Mouse (Mus musculus) midbrain, embryonic 12.5 days (tissue): ENCODE measurements around the gene Gnat1. TPM values are rescaled to one million over a fixed set of nuclear protein-coding genes. Genes with fewer than 3 reads are reported as not detected.

ENCODE experiments used
- ATAC-seq: fragments of 200-750 bp; cut with Nextera tagmentation; 2 replicates; pipeline ENCODE4 v1.8.0; 2017; ENCODE audit warnings: low read depth, moderate TSS enrichment, moderate library complexity; ENCODE audit not compliant: low FRiP score
- H3K27ac ChIP-seq: fragments of 300-500 bp; sonication (generic); replicated peaks from 2 replicates; pipeline ENCODE4 v1.5.1; 2016; ENCODE audit warnings: mild to moderate bottlenecking
- H3K27me3 ChIP-seq: fragments of 300-500 bp; sonication (generic); 2 replicates; pipeline ENCODE4 v1.6.1; 2016; ENCODE audit warnings: mild to moderate bottlenecking
- H3K36me3 ChIP-seq: fragments of 300-500 bp; sonication (generic); 2 replicates; pipeline ENCODE4 v1.6.1; 2016
- H3K4me1 ChIP-seq: fragments of 300-500 bp; sonication (generic); 2 replicates; pipeline ENCODE4 v1.6.1; 2016
- H3K4me2 ChIP-seq: fragments of 300-500 bp; sonication (generic); replicated peaks from 2 replicates; pipeline ENCODE4 v1.6.1; 2016; ENCODE audit warnings: mild to moderate bottlenecking, moderate library complexity
- H3K4me3 ChIP-seq: fragments of 300-500 bp; sonication (generic); 2 replicates; pipeline ENCODE4 v1.5.1; 2016; ENCODE audit warnings: mild to moderate bottlenecking
- H3K9ac ChIP-seq: fragments of 300-500 bp; sonication (generic); replicated peaks from 2 replicates; pipeline ENCODE4 v1.6.1; 2016; ENCODE audit warnings: mild to moderate bottlenecking, moderate library complexity
- H3K9me3 ChIP-seq: fragments of 300-500 bp; sonication (generic); 2 replicates; pipeline ENCODE4 v1.6.1; 2016; ENCODE audit warnings: mild to moderate bottlenecking
- WGBS: fragments of 180-500 bp; shearing (Covaris S2); methylation state at CpG from one replicate; pipeline ENCODE4 v1.1.7; 2016; 5-methylcytosine and 5-hydroxymethylcytosine counted together
- polyA plus RNA-seq: library from polyadenylated mRNA; unstranded; fragments of >200 nt; fragmentation: Nextera tagmentation; extraction: Ambion mirVana; gene quantifications from 2 replicates; pipeline ENCODE4 v1.2.1, GENCODE M21; 2016

The Gnat1 gene
- polyA plus RNA-seq, 1 experiment from 2014 or later, result 1.9 TPM

- H3K9ac ChIP-seq, result no peak overlapping the region; the same call in 1 of the 2 replicates
- 35% methylated on average over 12 of the region's 12 CpGs for WGBS
- no peaks in the 10 kb centered on the region for H3K36me3 ChIP-seq
- H3K4me1 ChIP-seq, result peaks cover 18% of the 10 kb centered on the region
- no peak overlapping the region for H3K4me2 ChIP-seq
- peak; percentile 83 for ATAC-seq
- no peaks in the 10 kb centered on the region for H3K27me3 ChIP-seq
- no peaks in the 10 kb centered on the region for H3K9me3 ChIP-seq
- peak overlapping the region; percentile 49; the same call in 1 of the 2 replicates for H3K27ac ChIP-seq
- H3K4me3 ChIP-seq, result no peak overlapping the region
These were observed 28.6 kb downstream of the Gnat1 start for GRCm38 (mm10) chr9:107650708-107651481.

DNA sequence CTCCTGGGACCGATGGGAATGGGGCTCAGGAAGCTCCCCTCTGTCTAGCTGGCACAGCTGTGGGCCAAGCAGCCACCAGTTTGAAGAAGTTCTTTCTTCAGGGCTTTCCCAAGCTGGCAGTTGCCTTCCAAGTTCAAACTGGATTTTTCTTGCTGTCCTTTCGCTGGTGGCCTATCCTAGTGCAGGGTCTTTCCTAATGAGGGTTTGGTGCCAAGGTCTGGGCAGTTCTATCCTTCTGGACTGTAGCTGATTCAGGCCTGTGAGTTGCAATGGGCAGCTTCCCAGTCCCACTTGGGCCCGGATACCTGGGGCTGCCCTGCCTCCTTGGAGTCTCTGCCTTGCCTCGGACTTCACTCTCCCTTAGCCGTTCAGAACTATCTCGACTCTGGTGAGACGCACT, 29.3 kb downstream of the Gnat1 start:
- no peak overlapping the region for H3K4me3 ChIP-seq
- peaks cover 21% of the 10 kb centered on the region for H3K4me1 ChIP-seq
- no peak overlapping the region for H3K9ac ChIP-seq
- H3K9me3 ChIP-seq, result no peaks in the 10 kb centered on the region
- H3K27me3 ChIP-seq, result no peaks in the 10 kb centered on the region
- H3K4me2 ChIP-seq, result no peak overlapping the region
- 74% methylated on average over 7 of the region's 7 CpGs for WGBS
- no peaks in the 10 kb centered on the region for H3K36me3 ChIP-seq
- no peak for ATAC-seq
- peak overlapping the region; percentile 25; the same call in 1 of the 2 replicates for H3K27ac ChIP-seq

- H3K9ac ChIP-seq, result no peak overlapping the region
- H3K27ac ChIP-seq, result no peak overlapping the region
- no peaks in the 10 kb centered on the region for H3K36me3 ChIP-seq
- no peak for ATAC-seq
- no peaks in the 10 kb centered on the region for H3K9me3 ChIP-seq
- no peak overlapping the region for H3K4me3 ChIP-seq
- H3K4me1 ChIP-seq, result peaks cover 29% of the 10 kb centered on the region
- H3K27me3 ChIP-seq, result no peaks in the 10 kb centered on the region
- no peak overlapping the region for H3K4me2 ChIP-seq
- 76% methylated on average over 3 of the region's 3 CpGs for WGBS
These were observed 30.7 kb downstream of the Gnat1 start for GRCm38 (mm10) chr9:107648767-107649166.

- no peaks in the 10 kb centered on the region for H3K27me3 ChIP-seq
- peaks cover 33% of the 10 kb centered on the region for H3K4me1 ChIP-seq
- no peak overlapping the region for H3K4me2 ChIP-seq
- no peaks in the 10 kb centered on the region for H3K9me3 ChIP-seq
- no peak overlapping the region for H3K27ac ChIP-seq
- H3K36me3 ChIP-seq, result no peaks in the 10 kb centered on the region
- ATAC-seq, result no peak
- 81% methylated on average over 6 of the region's 6 CpGs for WGBS
- H3K9ac ChIP-seq, result no peak overlapping the region
- H3K4me3 ChIP-seq, result no peak overlapping the region
These were observed 32.5 kb downstream of the Gnat1 start for GRCm38 (mm10) chr9:107646975-107647374.

GRCm38 (mm10) chr9:107645577-107645976, 33.9 kb downstream of the Gnat1 start:
- no peak overlapping the region for H3K4me3 ChIP-seq
- peaks cover 33% of the 10 kb centered on the region for H3K4me1 ChIP-seq
- 12% methylated on average over 5 of the region's 5 CpGs for WGBS
- no peak overlapping the region for H3K9ac ChIP-seq
- no peak overlapping the region for H3K27ac ChIP-seq
- ATAC-seq, result peak; percentile 69
- no peaks in the 10 kb centered on the region for H3K9me3 ChIP-seq
- no peaks in the 10 kb centered on the region for H3K27me3 ChIP-seq
- no peaks in the 10 kb centered on the region for H3K36me3 ChIP-seq
- H3K4me2 ChIP-seq, result no peak overlapping the region

- Histone ChIP-seq H3K4me1 (peaks cover 33% of the 10 kb centered on the region), H3K9ac (peak overlapping the region; percentile 17; the same call in 1 of the 2 replicates)
These were observed 34.4 kb downstream of the Gnat1 start for GRCm38 (mm10) chr9:107645153-107645510.

DNA sequence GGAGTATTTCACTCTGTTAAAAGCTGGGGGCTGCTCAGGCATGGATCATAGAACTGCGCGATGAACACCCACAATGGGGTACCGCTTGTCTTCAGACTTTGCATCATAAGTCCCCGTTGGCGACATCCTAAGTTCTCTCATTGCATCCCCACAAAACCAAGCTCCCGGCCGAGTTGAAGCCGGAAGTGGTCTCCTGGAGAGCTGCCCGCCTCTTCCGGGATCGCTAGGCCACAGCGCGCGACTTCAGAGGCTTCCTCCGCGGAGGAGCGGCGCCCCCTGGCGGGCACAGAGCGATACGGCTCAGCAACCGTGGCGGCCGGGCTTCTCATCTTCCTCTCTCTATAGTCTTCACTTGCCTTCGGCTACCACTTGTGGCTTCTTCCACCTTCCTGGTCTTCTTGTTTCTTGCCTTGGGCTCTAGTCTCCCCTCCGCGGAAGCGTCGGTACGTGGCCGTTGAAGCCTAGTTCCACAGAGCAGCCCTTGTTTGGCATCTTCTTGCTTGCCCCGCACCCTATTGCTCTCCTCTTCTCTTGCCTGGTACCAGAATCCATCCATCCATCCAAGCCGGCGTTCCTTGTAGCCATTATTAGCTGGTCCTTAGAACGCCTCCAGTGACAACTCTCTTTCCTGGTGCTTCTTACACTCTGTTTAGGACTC, 34.9 kb downstream of the Gnat1 start:
- peaks cover 35% of the 10 kb centered on the region for H3K4me1 ChIP-seq
- H3K9ac ChIP-seq, result peak overlapping the region; percentile 17
- no peaks in the 10 kb centered on the region for H3K27me3 ChIP-seq
- H3K27ac ChIP-seq, result peak overlapping the region; percentile 63
- no peaks in the 10 kb centered on the region for H3K9me3 ChIP-seq
- 5% methylated on average over 35 of the region's 35 CpGs for WGBS
- no peaks in the 10 kb centered on the region for H3K36me3 ChIP-seq
- ATAC-seq, result peak; percentile 73
- H3K4me3 ChIP-seq, result peak overlapping the region; percentile 34
- peak overlapping the region; percentile 55 for H3K4me2 ChIP-seq

More at GRCm38 (mm10) chr9:107645153-107645510, 34.4 kb downstream of the Gnat1 start:
- no peak overlapping the region for H3K4me3 ChIP-seq
- 0 out of 2 replicates have a peak, but pooled peaks have one; percentile 23 for ATAC-seq
- no peaks in the 10 kb centered on the region for H3K36me3 ChIP-seq
- 55% methylated on average over 7 of the region's 7 CpGs for WGBS
- H3K27ac ChIP-seq, result no peak overlapping the region
- H3K4me2 ChIP-seq, result peak overlapping the region; percentile 55; the same call in 1 of the 2 replicates
- H3K27me3 ChIP-seq, result no peaks in the 10 kb centered on the region
- H3K9me3 ChIP-seq, result no peaks in the 10 kb centered on the region

GRCm38 (mm10) chr9:107643544-107644214, 35.8 kb downstream of the Gnat1 start:
- Histone ChIP-seq H3K27me3 (no peaks in the 10 kb centered on the region), H3K4me1 (peaks cover 35% of the 10 kb centered on the region), H3K4me3 (peak overlapping the region; percentile 34; the same call in 1 of the 2 replicates), H3K36me3 (no peaks in the 10 kb centered on the region), H3K27ac (no peak overlapping the region), H3K9ac (no peak overlapping the region; the same call in 1 of the 2 replicates), H3K4me2 (no peak overlapping the region), H3K9me3 (no peaks in the 10 kb centered on the region)
- WGBS, result 90% methylated on average over 13 of the region's 13 CpGs
- no peak for ATAC-seq

DNA sequence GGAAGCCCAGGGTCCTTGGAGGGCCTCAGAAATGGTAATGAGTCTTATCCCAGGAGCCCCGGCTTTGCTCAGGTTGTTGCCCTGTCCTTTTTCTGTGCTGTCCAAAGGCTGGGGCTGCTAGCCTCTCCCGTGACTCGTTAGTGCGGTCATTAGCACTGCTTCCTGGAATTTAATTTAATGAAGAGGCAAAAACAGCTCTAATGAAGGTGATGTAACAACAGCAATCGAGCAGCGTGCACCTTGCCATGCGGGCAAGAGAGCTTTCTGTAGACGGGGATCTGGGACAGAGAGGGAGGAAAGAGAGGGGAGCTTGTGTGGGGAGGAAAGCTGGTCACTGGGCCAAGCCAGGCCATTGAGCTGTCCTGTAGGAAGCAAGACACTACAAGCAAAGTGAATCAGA, 37.8 kb downstream of the Gnat1 start:
- Histone ChIP-seq H3K4me3 (no peak overlapping the region), H3K9ac (no peak overlapping the region; the same call in 1 of the 2 replicates), H3K36me3 (no peaks in the 10 kb centered on the region), H3K27me3 (no peaks in the 10 kb centered on the region), H3K9me3 (no peaks in the 10 kb centered on the region), H3K4me2 (no peak overlapping the region), H3K27ac (peak overlapping the region; percentile 39; the same call in 1 of the 2 replicates), H3K4me1 (peaks cover 48% of the 10 kb centered on the region)
- 34% methylated on average over 8 of the region's 8 CpGs for WGBS
- no peak for ATAC-seq

- no peaks in the 10 kb centered on the region for H3K27me3 ChIP-seq
- WGBS, result 45% methylated on average over 7 of the region's 8 CpGs
- H3K9ac ChIP-seq, result no peak overlapping the region
- no peaks in the 10 kb centered on the region for H3K9me3 ChIP-seq
- H3K27ac ChIP-seq, result peak overlapping the region; percentile 27
- peaks cover 59% of the 10 kb centered on the region for H3K4me1 ChIP-seq
- no peak overlapping the region for H3K4me3 ChIP-seq
- no peaks in the 10 kb centered on the region for H3K36me3 ChIP-seq
- ATAC-seq, result no peak
- no peak overlapping the region for H3K4me2 ChIP-seq
These were observed 39.2 kb downstream of the Gnat1 start for GRCm38 (mm10) chr9:107640257-107640772.

DNA sequence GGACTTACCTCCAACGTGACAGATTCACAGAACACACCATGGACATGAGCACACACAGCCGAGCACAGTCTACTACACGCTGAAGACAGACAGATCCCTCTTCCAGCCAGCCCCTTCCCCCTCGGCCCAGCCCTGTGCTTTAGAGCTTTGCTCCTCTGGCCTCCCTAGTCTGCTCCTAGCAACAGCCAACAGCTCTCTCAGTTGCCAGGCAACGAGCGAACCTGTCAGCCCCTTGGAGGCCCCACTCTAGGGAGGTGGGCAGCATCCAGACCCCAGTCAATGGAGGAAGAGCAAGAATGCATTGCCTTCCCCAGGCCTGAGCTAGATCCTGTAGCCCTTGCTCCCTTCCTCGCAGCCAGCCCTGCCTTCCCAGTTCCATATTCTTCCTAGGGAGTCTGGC, 42.4 kb downstream of the Gnat1 start:
- Histone ChIP-seq H3K4me2 (peak overlapping the region; percentile 45), H3K9me3 (no peaks in the 10 kb centered on the region), H3K9ac (no peak overlapping the region), H3K36me3 (no peaks in the 10 kb centered on the region), H3K4me1 (peaks cover 64% of the 10 kb centered on the region), H3K4me3 (0 out of 2 replicates have a peak overlapping the region, but pooled peaks have one; percentile 5), H3K27ac (peak overlapping the region; percentile 90), H3K27me3 (no peaks in the 10 kb centered on the region)
- peak; percentile 72 for ATAC-seq
- WGBS, result 10% methylated on average over 7 of the region's 7 CpGs
